22 mouse cellular contexts compared by ENCODE assay signal in the genomic region with DNA sequence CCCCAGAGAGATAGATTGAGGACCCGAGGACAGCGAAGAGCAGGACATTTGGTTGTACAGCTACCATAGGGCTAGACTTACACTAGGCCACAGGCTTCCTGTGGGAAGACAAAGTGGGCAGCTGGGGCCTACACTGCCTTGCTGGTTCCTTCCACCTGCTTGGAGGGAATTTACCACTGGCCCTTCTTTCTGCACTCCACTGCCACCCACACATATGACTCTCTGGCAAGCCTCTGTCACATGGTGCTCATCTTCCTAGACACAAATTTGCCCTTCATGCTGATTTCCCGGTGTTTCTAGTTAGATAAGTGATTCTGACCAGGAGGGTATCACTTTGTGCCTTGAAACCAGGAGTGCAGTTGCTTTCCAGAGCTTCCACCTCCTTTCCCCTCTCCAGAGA. TPM values are rescaled to one million over a fixed set of nuclear protein-coding genes. Genes with fewer than 3 reads are reported as not detected.
DNase-seq lines count a peak whose midpoint lies in the region; TF ChIP-seq lines count a peak whose summit lies in the region.
"Had no signal": no experiment of that assay in that cellular context is flagged by ENCODE, and none has a peak within 500 bp of the region (broad histone marks: within the 10 kb centered on the region; RNA-seq: fewer than 3 reads in every experiment).

No protein-coding gene starts in this region.

- no peak overlapping the region for H3K4me3 ChIP-seq in bone marrow, adult 2 months (replicated peaks; ENCODE audit: control insufficient read depth, low read depth, low read length)
- H3K4me3 ChIP-seq: embryonic facial prominence, embryonic 15.5 days; heart, embryonic 15.5 days; hindbrain, embryonic 10.5 days; limb, embryonic 15.5 days; midbrain, embryonic 13.5 days had no signal

- WGBS in bone marrow, adult 2 months = 26% methylated on average over 3 of the region's 3 CpGs

- DNase-seq in 416B (ENCODE audit: low read depth) = peak; percentile 89
- peak; percentile 46 for DNase-seq in A20 (ENCODE audit: low read depth, low spot score)
- peak; percentile 50 for DNase-seq in naive thymus-derived CD4-positive, alpha-beta T cell, adult 2 months (ENCODE audit: low read depth)
- DNase-seq in ovary, postnatal 10 days (ENCODE audit: low spot score) = no peak
- no peak for DNase-seq in layer of hippocampus, adult 8-10 months (ENCODE audit: low spot score in 2 of 2)
- DNase-seq in frontal cortex, postnatal 10 days (ENCODE audit: low spot score in 2 of 2) = no peak
- DNase-seq: adrenal gland, postnatal 10 days; cerebellum, adult 9-10 months had no signal

- H3K27ac ChIP-seq in bone marrow, adult 2 months (ENCODE audit: control insufficient read depth, insufficient read depth, low read depth, low read length, poor library complexity) = peak overlapping the region; percentile 44
- H3K27ac ChIP-seq: embryonic facial prominence, embryonic 15.5 days; heart, embryonic 15.5 days; hindbrain, embryonic 10.5 days; kidney, postnatal 0 days; limb, embryonic 15.5 days; midbrain, embryonic 13.5 days had no signal

- no peak for TF ChIP-seq CTCF in bone marrow, adult 2 months (IDR thresholded peaks at IDR 0.05; ENCODE audit: control insufficient read depth, insufficient read depth, low read length)

- TF ChIP-seq POLR2A in bone marrow, adult 2 months (IDR thresholded peaks at IDR 0.05; ENCODE audit: borderline replicate concordance, control insufficient read depth, low read depth, low read length) = no peak

- peaks cover 7% of the 10 kb centered on the region for H3K4me1 ChIP-seq in bone marrow, adult 2 months (ENCODE audit: control insufficient read depth, insufficient read depth, low read length)
- H3K4me1 ChIP-seq: embryonic facial prominence, embryonic 15.5 days; heart, embryonic 15.5 days; hindbrain, embryonic 10.5 days; limb, embryonic 15.5 days; midbrain, embryonic 13.5 days had no signal

RNA-seq across cellular contexts. Expression of a gene that starts 28.4 kb away (rescaled TPM):
- polyA plus RNA-seq in bone marrow, adult 2 months (2011; ENCODE audit: insufficient read depth, insufficient read length, low replicate concordance, missing spikeins) = 32.8 and 38.1 TPM in 2 replicates
- 10 to 100 TPM in 2 of 4 experiments, 1 to 10 TPM in 2; 1.5 to 10.9 (median 6.8) TPM for total RNA-seq in layer of hippocampus, adult 8-10 months (2022)

RNA-seq across cellular contexts. Expression of a gene that starts 28.8 kb away (rescaled TPM):
- polyA plus RNA-seq in bone marrow, adult 2 months (2011; ENCODE audit: insufficient read depth, insufficient read length, low replicate concordance, missing spikeins) = not detected in 2 replicates
- total RNA-seq in layer of hippocampus, adult 8-10 months (2022) = not detected
- total RNA-seq: adrenal gland, postnatal 10 days; ES-E14; granulocyte monocyte progenitor cell, adult 5-6 weeks; left cerebral cortex, postnatal 14 days had no signal
- polyA plus RNA-seq: embryonic facial prominence, embryonic 15.5 days; forebrain, embryonic 11.5 days; frontal cortex, adult 2 months; heart, embryonic 15.5 days; hindbrain, embryonic 10.5 days; intestine, embryonic 14.5 days; kidney, postnatal 0 days; limb, embryonic 15.5 days; midbrain, embryonic 13.5 days; stomach, embryonic 14.5 days had no signal

Comparison
In these comparisons a context has a peak if more than half of its experiments do, and no peak if none do; other contexts are left out.
1. DNase-seq: peak in 416B (single experiment), A20 (single experiment) and naive thymus-derived CD4-positive, alpha-beta T cell, adult 2 months (single experiment); none in ovary, postnatal 10 days (single experiment), layer of hippocampus, adult 8-10 months (0 of 2) and frontal cortex, postnatal 10 days (0 of 2).